Mouse (Mus musculus) adrenal gland, postnatal 36 days (tissue): Measurements from ENCODE around the gene Pde4c. TPM values are rescaled to one million over a fixed set of nuclear protein-coding genes. Genes with fewer than 3 reads are reported as not detected.
A peak's percentile ranks its signal among the peaks of the same experiment; 100 is the strongest.

Source experiments
- DNase-seq, 2 experiments: peaks; one replicate each; pipeline ENCODE4 v3.0.0; 2021; ENCODE audit warnings: mixed read lengths in 1 of 2
- total RNA-seq, 2 experiments: library from RNA; stranded (reverse); gene quantifications; 2 replicates each; pipeline ENCODE4 v1.2.3; 2021

Pde4c gene
- total RNA-seq, 2 experiments from 2014 or later = 0.33 to 1.2 TPM

GRCm38 (mm10) chr8:70752000-70752764 is 28.7 kb downstream of the Pde4c start:
- peak; percentile 83 to 89 for DNase-seq

GRCm38 (mm10) chr8:70753151-70753550 is 29.6 kb downstream of the Pde4c start:
- peak; percentile 83 to 88 for DNase-seq

DNA sequence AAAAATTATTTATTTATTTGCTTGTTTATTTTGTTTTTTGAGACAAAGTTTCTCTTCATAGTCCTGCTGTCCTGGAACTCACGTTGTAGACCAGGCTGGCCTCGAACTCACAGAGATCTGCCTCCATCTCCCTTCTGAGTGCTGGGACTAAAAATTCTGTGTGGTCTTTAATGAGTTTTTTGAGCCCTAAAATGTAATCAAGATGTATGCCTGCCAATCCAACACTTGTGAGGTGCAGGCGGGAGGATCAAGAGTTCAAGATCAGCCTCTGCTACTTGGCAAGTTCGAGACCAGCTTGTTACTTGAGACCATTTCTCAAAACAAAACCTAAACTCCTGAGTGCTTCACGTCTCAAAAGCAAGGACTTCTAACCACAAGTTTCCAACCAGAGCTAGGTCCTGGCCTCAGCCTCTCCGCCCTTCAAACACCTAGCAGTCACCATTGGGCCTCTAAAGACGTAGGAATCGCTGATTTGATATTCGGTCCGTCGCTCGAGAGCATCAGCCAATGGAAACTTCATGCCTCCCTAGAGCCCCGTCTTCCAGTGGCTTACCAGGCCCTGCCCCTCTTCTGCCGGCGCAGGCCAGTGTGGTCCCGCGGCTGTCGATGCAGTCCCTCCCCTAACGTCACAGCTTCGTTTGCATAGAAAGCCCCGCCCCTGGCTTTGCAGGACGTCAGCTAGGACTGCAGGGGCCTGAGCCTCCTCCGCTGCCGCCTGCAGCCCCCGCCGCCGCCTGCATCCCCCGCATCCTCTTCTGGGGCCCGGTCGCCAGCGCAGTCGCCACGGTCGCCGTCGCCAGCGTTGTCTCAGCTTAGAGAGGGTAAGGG is 30.7 kb downstream of the Pde4c start, which contains the start of gene Rab3a:
Gene Rab3a (plus strand): TSS at position 637 of the 828 bp plus-strand sequence.
- peak; percentile 97 to 98 for DNase-seq

DNA sequence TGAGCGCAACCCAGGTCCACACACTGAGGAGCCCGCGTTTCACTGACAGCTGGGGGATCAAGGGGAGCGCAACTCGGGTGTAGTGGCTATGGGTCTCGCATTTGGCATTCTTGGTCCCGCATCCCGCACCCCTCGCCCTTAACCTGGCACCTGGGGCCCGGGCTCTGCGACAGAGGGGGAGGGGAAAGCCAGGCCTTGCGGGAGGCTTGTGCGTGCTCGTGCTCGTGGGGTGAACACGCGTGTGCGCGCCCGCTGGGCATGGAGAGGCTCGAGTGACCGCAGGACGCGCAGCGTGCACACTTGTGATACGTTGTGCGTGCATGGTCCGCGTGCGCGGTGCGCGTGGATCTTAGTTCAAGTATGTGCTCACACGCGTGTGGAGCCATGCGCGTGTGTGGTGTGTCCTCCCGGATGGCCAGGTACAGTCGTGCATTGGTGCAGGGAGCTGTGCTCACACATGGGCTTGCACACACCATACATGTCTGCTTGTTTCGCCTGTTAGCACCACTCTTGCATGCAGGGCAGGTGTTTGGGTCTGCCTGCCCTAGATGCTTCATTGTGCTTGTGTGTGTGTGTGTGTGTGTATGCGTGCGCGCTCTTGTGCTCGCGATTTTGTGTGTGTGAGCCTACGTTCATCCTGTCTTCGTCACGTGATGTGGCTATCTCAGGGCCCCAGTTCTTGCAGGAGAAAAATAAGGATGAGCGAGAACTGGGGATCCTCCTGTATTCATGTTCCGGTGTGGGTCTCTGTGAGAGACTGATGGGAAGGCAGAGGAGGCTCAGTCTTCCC is 31.5 kb downstream of the Pde4c start:
- peak; percentile 68 to 81 for DNase-seq

GRCm38 (mm10) chr8:70755661-70756475 is 32.3 kb downstream of the Pde4c start:
- peak in 1 of 2 experiments; percentile 55 for DNase-seq

DNA sequence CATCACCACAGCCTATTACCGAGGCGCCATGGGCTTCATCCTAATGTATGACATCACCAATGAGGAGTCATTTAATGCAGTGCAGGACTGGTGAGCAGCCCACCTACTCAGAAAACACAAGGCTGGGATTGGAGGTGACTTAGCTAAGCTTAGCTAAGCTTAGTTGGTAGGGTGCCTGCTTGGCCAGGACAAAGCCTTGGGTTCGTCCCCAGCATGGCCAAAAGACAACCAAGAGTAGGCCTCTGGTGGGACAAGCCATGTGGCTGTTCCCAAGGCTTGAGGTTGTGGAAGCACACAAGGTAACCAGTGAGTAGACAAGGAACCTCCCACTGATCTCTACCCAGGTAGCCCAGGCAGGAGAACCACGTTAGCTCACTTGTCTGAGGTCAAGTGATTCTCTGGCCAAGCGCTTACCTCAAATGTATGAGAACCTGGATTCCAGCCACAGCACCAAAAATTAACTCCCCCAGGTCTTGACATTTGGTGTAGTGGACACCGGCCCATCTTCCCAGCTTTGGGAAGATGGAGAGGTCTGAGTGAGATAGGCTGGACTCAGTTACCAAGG is 33.0 kb downstream of the Pde4c start:
- no peak for DNase-seq

DNA sequence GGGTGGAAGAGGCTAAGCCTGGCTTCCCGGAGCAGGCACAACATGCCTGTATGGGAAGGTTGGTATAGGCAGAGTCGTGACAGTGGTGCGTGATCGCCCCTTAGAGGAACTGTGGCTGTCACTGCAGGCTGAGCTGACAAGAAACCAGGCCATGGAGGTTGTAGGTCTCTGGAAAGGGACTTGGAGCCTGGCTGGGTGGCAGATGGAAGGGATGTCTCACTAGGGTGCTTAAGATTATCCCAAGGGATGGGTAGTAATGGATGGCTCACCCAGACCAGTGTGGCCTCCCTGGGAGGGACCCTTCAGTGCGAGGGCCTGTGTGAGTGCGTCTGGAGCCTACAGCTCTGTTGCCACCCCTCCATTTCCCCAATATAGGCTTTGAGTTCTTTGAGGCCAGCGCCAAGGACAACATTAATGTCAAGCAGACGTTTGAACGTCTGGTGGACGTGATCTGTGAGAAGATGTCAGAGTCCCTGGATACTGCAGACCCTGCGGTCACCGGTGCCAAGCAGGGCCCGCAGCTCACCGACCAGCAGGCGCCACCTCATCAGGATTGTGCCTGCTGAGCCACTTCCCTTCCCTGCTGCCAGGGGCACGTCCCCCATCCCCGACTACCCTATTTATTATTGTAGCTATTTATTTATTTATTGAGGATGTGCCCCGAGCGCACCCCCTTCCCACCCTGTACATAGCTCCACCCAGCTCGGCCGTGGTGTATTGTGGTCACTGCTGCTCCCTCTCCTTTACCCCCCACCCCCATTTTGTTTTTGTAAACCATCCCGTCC is 34.2 kb downstream of the Pde4c start:
- DNase-seq = peak; percentile 49 to 53

DNA sequence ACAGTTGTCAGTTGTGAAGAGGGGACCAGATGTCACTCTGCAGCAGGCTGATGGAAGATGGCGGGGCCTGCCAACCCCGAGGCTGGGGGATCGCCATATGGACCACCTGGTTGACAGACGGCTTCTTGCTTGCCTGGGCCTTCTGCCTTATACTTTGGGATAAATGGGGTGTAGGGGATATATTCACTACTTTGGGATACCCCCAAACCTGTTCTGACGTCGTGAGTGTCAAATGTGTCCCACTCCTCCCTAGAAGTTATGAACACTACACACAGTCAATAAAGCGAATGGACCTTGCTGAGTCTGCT is 34.7 kb downstream of the Pde4c start:
- DNase-seq = no peak

- peak; percentile 81 to 82 for DNase-seq
These were observed 35.4 kb downstream of the Pde4c start for GRCm38 (mm10) chr8:70758616-70759561.

DNA sequence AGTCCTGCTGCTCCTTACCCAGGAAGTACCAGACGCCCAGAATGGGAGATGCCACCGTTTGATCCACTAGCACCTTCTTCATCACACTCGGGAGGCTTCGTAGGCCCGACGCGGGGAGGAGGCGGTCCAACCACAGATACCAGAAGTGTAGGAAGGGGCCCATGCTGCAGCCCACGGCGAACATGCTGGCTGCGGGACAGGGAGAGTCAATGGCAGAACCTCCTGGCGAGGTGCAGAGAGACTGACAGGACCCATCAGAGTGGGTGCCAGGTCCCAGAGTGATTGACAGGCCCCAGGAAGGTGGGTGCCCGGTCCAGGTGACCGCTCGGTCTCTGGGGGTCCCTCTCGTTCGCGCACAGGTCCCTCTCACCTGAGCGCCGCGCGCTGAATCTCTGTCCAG is 36.8 kb downstream of the Pde4c start:
- DNase-seq = peak in 1 of 2 experiments; percentile 45

- peak; percentile 94 to 96 for DNase-seq
These were observed 37.4 kb downstream of the Pde4c start, which contains the start of gene Mpv17l2 for GRCm38 (mm10) chr8:70760775-70761406. TSS of gene Mpv17l2 (minus strand) at chr8:70760946.

DNA sequence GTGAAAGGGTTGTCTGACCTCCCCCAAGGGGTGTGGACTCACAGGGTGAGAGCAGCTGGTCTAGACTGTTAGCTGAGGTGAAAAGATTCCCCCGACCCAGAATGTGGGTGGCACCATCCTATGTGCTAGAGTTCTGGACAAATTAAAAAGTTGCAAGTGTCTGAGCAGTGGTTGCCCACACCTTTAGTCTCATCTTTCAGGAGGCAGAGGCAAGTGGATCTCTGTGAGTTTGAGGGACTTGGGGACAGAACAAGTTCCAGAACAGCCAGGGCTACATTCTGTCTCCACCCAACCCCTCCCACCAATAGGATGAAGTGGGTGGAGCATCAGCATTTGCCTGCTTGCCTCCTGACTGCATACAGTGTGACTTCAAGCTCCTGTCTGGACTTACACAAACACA is 38.6 kb downstream of the Pde4c start:
- DNase-seq = peak in 1 of 2 experiments; percentile 6

DNA sequence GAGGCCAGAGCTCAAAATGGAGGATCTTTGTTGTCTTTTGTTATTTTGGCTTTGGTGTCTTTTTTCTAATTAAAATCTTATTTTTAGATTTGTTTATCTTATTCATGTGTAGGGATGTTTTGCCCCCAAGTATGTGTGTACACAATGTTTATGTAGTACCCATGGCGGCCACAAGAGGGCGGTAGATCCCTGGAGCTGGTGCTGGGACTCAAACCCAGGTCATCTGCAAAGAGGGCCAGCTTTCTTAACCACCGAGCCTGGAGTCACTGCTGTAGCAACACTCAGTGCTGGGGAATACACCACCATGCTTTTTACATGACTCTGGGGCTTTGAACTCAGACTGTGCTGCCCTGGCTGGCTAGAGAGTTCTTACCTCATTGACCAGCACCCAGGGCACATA is 39.8 kb downstream of the Pde4c start:
- DNase-seq = peak; percentile 61 to 73

GRCm38 (mm10) chr8:70764026-70764425 is 40.5 kb downstream of the Pde4c start:
- DNase-seq = peak in 1 of 2 experiments; percentile 2

GRCm38 (mm10) chr8:70764676-70765075 is 41.2 kb downstream of the Pde4c start:
- DNase-seq = no peak

DNA sequence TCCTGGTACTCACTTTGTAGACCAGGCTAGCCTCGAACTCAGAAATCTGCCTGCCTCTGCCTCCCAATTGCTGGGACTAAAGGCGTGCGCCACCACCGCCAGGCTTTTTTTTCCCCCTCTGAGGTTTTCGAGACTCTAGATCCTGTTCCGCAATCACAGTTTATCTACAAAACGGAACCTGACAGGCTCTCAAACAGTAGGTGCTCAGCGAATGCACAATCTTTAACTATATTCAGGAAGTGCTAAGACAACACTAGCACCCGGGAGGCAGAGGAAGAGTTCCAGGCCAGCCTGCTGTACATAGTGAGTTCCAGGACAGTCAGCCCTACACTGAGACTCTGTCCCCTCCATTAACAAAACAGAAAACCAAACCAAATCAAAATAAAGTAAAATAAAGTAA is 41.8 kb downstream of the Pde4c start:
- no peak for DNase-seq

- peak; percentile 55 to 79 for DNase-seq
These were observed 42.5 kb downstream of the Pde4c start for GRCm38 (mm10) chr8:70765838-70766570.
